Mouse (Mus musculus): Measurements from ENCODE around the gene Dtl. TPM values are rescaled to one million over a fixed set of nuclear protein-coding genes. Genes with fewer than 3 reads are reported as not detected.

Dtl gene
- under 1 TPM; 0.55 to 0.96 (median 0.75) TPM for total RNA-seq (2022)

DNA sequence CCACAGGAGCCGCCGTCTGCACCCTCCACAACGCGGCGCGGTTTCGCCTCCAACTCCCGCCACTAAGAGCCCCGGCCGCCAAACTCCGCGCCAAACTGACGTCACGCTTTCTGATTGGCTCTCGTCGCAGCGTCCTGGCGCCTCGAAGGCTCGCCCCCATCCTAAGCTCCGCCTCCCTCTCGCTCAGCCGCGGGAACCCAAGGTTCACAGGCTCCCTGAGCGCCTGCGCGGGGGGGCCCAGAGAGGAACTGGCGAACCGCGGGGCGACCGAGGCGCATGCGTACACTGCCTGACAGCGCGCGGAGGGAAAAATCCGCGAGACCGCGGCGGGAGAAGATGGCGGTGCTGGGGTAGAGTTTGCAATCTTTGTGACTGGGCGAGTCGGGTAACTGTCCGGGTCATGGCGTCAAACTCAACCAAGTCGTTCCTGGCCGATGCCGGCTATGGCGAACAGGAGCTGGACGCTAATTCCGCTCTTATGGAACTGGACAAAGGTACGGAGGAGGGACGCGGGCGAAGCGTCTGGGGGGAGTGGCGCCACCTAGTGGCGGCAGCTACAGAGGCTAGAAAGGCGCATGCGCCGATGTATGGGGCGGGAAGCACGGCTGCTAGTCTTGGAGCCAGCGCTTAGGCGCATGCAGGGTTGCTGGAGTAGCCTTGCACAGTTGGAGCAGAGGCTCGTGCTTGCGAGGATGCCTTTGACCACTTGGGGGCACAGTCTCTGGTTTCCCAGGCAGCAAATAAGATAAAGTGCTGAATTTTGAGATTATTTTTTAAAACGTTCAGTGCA, at the start of gene Dtl, which contains the start of gene Ints7:
Gene Dtl, minus strand, starts transcription at position 87 of the 790 bp plus-strand sequence.
Gene Ints7, plus strand, starts transcription at position 179 of the 790 bp plus-strand sequence.
- DNase-seq (ENCODE audit: low spot score in 2 of 2), result peak; percentile 98 to 99

DNA sequence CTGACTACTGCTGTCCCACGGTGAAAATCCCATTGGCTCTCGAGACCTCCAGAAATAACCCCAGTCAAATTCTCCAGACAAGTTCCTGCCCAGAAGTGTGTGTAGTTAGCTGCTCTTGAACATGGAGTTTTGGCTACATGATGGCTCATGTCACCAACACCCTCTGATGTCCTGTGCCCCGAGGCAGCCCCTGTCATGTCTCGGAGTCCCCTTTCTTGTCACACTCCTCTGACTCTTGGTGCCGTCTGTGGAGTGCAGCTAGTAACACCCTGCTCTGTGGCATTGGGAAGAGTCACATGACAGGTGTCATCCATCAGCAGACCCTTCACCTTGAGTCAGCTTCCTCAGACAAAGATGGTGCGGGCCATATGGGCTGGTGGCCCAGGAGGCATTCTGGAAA, 49.7 kb upstream of the Dtl start:
- DNase-seq (ENCODE audit: low spot score in 2 of 2), result no peak

DNA sequence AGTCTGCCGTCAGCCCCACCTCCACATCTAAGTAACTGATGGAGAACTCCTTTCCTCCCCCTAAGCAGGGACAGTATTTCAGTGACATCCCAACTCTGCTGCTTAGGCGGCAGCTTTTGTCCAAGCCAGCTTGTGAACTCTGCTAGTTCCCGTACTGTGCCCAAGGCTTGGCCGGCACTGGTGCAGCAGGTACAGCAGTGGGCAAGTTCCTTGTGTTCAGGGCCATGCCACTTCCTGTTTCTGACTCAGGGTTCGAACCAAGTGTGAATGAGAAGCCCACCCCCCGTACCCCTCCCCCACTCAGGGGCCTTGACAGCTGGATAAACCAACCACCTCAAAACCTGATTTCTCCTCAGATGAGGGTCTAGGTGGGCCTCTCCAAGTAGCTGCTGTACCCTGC, 49.1 kb upstream of the Dtl start:
- DNase-seq (ENCODE audit: low spot score in 2 of 2), result no peak

DNA sequence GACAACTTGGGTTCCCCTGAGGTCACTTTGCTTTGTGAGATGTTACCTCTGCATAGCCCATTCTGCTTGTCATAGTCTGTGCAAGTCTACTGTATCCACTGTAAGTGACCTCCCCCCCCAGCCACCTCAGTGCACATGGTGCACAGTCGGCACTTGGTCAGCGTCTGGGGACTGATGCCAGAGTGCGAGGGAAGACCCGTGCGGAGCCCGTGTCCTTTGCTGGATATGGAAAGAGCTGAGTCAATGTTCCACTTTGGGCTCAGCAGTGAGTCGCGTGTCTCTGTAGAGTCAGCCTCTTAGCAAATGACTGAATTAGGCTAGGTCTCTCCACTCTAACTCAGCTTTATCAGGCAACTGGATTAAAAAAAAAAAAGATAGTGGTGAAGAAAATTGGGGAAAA, 47.5 kb upstream of the Dtl start:
- DNase-seq (ENCODE audit: low spot score in 2 of 2), result no peak

DNA sequence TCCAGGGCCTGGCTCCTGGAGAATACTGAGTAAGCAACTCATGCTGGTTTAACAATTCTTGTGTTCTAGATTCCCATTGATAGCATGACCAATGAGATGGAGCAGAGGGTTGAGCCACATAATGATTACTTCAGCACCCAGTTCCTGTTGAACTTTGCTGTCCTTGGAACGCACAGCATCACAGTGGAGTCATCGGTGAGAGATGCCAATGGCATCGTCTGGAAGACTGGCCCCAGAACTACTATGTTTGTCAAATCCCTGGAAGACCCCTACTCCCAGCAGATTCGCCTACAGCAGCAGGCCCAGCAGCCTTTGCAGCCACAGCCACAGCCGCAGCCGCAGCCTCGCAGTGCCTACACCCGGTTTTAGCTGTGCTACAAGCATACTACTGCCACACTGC, 45.8 kb upstream of the Dtl start:
- no peak for DNase-seq (ENCODE audit: low spot score in 2 of 2)

DNA sequence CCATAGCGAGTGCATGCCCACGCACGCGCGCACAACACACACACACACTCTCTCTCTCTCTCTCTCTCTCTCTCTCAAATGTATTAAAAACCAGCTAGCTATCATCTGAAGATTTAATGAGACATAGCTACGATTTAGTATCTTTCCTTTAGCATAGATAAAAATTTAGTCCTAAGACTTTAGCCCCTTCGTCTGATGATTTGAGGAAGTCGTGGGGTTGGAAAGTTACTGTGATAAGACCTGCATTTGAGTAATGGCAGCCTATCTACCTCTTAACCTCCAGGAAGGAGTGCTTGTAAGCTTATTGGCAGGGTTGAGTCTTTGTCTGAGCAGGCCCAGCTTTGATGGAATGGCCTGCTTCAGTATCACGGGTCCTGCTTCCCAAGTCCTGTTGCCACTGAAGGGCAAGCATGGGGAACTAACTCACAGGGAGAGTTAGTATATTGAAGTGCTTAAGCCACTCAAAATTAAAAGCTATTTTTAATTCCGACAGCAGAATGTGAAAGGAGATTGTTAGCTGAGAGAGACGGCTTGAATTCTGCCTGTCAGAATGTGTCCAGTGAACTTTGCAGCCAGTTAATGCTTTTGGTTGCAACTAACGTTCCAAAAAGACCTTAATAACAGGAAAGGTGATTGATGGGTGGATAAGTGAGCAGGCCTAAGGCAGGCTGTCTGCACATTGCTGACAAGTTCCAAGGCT, 42.9 kb upstream of the Dtl start:
- DNase-seq (ENCODE audit: low spot score in 2 of 2), result no peak

DNA sequence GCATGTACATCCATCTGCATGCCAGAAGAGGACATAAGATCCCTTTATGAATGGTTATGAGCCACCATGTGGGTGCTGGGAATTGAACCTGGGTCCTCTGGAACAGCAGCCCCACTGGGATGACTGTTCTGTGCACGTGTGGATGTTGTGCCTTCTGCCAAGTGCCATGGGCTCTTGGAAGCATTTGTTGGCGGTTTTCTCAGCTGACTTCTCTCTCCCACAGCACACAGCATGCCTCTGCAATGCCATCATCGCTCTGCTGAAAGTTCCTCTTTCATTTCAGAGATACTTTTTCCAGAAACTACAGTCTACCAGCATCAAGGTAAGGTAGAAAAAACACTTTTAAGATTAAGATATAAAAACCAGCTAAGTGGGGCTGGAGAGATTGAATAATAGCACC, 42.2 kb upstream of the Dtl start:
- no peak for DNase-seq (ENCODE audit: low spot score in 2 of 2)

DNA sequence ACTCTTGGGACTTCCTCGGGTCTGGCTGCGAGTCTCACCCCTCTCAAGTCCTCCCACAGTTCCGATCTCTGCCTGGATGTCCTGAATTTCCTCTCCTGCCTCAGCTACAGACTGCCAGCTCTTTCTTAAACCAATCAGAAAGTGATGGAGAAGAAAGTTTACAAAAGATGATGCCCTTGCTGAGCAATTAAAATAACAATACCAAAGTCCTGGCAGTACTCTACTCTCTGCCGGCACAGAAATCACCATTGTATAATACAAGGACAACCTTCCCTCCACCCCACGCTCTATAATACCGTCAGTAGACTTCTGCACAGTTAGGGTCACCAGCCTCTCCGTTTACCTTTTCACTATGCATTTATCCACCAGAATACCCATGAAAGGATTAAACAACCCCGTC, 40.9 kb upstream of the Dtl start:
- no peak for DNase-seq (ENCODE audit: low spot score in 2 of 2)

DNA sequence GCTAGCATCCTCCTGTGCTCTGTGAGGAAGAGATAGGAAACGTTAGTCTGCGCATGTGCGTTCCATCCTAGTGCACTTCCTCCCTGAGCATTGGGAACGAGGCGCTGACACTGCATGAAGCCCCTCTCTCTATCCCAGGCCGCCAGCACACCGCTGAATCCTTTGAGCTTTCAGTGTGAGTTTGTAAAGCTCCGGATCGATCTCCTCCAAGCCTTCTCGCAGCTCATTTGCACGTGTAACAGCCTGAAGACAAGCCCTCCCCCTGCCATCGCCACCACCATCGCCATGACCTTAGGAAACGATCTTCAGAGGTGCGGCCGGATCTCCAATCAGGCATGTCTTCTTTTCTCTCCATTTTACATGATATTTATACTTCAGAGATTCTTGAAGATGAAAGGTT, 37.5 kb upstream of the Dtl start:
- DNase-seq (ENCODE audit: low spot score in 2 of 2), result no peak

DNA sequence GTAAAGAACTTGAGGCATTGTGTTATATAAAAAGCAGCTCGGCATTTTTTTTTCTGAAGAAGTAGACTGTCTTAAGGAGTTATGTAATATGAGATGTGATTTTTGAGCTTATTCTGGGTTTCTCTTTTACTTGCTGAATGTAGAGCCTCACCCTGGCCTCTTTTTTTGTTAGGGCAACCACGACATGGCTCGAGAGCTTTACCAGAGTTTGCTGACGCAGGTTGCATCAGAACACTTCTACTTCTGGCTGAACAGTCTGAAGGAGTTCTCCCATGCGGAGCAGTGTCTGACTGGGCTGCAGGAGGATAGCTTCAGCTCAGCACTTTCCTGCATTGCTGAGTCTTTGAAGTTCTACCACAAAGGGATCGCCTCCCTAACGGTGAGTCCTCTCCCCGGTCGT, 36.3 kb upstream of the Dtl start:
- DNase-seq (ENCODE audit: low spot score in 2 of 2), result no peak

DNA sequence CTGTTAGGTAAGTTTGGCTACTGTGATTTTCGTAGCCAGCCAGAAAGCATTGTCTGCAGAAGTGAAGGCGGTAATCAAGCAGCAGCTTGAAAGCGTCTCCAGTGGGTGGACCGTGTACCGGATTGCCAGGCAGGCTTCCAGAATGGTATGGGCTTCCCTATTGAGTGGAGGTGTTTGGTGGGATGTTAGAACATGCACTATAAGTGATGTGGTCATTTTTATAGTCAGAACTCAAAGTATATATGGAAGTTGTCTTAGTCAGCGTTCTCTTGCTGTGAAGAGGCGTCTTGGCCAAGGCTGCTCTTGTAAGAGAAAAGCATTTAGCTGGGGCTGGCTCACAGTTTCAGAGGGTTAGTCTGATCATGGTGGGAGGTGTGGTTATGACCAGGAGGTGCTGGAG, 35.0 kb upstream of the Dtl start:
- DNase-seq (ENCODE audit: low spot score in 2 of 2), result peak; percentile 11 to 21

DNA sequence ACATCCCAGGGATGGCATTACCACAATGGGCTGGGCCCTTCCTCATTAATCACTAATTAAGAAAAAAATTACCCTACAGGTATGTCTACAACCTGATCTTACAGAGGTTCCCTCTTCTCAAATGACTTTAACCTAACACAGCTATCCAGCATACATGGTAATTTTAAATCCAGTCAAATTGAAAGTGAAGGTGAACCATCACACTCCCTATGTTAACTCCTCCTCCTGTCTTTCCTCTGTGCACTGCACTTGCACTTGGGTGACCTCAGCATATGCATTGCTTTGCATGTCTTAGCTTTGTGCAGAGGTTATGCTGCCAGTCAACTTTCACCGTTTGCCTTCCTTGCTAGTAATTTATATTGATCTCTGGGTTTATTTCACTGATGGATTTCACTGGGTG, 34.2 kb upstream of the Dtl start:
- no peak for DNase-seq (ENCODE audit: low spot score in 2 of 2)

DNA sequence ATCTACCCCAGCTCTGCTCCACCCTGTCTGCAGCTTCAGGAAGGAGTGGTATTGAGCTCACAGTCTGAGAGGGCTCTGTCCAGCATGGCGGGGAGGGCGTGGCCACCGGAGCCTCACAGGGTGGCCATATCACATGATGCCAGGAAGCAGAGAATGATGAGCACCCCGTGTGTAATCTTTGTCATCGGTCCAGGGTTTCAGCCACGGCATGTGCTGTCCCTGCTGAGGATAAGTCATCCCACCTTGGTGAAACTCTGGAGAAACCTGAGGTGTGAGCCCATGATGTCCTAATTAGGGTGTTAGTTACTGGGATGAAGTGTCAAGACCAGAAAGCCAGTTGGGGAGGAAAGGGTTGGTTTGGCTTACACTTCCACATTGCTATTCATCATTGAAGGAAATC, 33.7 kb upstream of the Dtl start:
- no peak for DNase-seq (ENCODE audit: low spot score in 2 of 2)

DNA sequence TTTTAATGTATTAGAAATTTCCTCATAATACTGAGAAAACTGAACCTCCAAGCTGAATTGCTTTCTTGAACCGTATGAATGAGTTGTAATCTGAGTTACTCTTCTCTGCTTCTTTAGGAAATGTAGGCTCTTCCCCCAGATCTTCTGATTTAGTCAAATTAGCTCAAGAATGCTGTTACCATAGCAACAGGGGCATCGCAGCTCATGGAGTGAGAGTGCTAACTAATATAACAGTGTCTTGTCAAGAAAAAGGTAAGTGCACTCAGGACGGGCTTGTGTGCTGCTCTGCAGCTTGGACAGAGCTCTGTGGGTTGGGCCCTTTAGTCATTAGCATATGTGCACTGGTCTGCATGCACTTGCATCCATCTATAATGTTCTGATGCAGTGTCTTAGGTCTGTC, 29.3 kb upstream of the Dtl start:
- DNase-seq (ENCODE audit: low spot score in 2 of 2), result no peak

DNA sequence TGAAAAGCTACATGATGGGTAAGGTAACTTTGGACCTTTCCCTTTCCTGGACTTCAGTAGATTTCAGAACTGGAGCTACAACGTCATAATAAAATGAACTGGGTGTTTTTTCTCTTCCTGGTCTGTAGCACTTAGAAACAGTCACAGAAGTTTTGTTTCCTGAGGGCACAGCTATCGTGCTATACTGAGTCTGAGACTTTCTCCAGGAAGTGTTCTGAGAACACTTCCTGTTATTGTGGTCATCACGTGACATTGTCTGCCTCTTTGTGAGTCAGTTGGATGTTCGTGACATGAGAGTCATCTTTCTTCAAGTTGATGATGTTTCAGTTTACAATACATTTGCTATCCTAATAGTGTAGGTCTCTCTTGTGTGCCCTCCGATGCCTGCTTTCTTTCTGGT, 23.9 kb upstream of the Dtl start:
- no peak for DNase-seq (ENCODE audit: low spot score in 2 of 2)

DNA sequence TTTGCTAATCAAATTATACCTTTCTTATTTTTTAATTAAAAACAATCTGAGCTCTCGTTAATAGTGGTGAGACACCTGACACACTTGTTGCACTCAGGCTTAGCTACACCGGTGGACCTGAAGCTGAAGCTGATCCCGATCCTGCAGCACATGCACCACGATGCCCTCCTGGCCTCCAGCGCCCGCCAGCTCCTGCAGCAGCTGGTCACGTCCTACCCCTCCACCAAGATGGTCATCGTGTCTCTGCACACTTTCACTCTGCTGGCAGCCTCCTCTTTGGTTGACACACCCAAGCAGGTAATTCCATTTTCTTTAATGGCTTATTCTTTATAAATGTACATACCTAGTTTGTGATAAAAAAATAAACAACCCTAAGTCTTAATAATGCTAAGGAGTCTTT, 20.7 kb upstream of the Dtl start:
- no peak for DNase-seq (ENCODE audit: low spot score in 2 of 2)

DNA sequence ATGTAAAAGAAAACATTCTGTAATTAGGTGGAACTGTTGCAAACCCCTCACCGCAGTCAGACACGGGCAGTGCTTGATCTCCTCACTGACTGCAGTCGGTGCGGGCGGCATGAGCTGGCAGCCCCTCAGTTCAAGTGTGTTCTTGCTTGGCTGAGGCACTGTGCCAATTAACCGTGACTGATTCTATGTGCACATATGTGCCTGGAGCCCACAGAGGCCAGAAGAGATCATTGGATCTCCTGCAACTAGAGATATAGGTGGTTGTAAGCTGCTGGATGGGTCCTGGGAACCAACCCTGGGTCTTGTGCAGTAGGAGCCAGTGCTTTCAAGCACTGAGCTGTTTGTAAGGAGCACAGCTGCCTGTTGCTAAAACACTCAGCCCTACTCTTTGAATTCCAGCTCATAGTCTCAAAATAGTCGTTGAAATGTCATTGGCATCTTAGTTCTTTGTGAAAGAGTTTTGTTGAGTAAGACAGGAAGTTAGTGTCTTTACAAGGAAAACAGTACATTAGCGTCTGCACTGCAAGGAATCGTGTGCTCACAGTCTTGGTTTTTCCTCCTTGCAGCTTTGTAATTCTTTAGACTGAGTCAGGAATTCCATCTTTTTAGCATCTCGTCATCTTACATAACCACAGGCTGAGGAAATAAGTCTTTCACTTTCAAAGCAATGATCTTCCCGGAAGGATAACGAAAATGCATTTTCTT, 16.8 kb upstream of the Dtl start:
- no peak for DNase-seq (ENCODE audit: low spot score in 2 of 2)

DNA sequence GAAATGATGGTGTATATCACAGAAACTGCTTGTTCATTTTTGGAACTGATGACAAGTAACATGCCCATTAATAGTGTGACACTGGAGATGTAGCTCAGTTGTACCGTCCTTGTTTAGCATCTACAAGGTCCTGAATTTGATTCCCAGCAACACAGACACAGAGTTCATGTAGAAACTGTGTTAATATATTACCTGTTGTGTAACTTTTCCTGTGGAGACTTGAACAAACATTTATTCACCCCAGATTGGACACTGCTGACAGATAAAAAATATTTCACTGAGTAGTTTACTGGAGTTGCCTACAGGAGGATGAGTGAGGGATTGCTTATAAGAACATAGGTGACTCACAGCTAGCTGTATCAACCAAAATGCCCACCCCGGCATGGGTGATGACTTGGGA, 13.4 kb upstream of the Dtl start:
- no peak for DNase-seq (ENCODE audit: low spot score in 2 of 2)

DNA sequence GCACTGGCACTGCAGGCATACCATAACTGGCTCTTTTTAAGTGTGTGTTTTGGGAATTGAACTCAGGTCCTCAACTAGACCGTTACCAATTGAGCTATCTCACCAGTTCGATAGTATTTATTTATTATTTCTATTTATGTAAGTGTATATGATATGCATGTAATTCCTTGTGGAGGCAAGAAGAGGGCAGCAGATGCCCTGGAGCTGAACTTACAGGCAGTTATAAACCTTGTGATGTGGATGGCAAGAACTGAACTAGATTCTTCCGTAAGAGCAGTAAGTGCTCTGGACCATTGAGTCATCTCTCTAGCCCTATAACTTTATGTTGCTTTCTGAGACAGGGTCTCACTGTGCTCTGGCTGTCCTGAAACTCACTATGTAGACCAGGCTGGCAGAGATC, 11.7 kb upstream of the Dtl start:
- no peak for DNase-seq (ENCODE audit: low spot score in 2 of 2)

DNA sequence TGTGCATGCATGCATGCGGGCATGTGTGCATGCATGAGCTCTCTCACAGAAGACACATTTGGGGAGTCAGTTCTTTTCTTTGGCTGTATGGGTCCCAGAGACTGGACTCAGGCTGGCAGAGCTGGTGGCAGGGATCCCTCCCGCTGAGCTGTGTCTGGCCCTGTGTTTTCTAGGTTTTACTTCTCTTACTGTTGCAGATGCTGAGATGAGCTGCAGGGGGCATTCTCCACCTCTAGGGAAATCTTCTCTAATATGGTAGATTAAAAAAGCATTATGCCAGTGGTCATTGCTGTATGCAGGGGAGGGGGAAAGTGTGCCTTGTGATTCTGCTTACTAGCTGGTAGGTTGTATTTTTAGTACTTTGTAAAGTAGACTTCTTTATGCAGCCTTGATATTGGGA, 10.4 kb upstream of the Dtl start:
- no peak for DNase-seq (ENCODE audit: low spot score in 2 of 2)

DNA sequence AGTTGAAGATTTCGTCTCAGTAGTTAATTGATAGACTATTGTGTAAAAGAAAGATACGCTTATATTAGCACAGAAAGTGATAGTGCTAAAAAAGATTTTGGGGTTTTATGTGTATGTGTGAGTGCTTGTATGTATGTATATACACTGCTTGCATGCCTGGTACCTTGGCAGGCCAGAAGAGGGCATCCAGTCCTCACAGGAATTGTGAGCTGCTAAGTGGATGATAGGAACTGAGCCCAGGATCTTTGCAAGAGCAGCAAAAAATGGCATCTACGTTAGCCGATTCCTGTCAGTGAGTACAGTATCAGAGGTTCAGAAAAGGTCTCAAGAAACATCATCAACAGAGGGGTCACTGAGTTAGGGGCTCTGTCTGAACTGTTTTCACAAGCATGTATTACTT, 9.1 kb upstream of the Dtl start:
- DNase-seq (ENCODE audit: low spot score in 2 of 2), result no peak

DNA sequence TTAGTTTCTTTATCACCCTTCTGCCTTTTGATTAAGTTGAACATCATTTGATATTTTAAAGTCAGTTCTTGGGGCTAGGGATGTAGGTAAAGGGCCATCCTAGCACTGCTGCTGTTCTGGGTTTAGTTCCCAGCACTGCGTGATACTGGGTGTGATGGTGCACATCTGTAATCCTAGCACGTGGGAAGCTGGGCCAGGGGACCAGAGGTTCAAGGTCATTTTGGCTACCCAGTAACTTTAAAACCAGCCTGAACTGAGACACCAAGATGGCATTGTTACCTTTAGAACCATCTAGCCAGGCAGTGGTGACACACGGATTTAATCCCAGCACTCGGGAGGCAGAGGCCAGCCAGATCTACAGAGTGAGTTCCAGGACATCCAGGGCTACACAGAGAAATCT, 8.5 kb upstream of the Dtl start:
- DNase-seq (ENCODE audit: low spot score in 2 of 2), result no peak

DNA sequence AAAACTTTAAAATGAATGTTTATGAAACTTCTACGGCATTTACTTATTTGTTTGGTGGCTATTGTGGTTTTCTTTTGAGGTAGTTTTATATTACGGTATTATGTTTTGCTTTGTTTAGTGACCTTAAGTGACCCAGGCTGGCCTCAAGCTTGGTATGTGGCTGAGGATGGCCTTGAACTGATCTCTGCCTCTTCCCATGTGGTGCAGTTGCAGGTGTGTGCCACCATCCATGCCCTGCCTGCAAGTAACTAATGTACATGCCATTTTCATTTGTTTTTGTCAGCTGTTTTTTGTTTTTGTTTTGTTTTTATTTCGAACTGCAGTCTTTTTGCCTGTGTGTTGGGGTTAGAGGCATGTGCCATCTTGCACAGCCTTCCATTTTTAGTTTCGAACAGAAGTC, 6.3 kb upstream of the Dtl start:
- no peak for DNase-seq (ENCODE audit: low spot score in 2 of 2)

Data from layer of hippocampus, adult 8-10 months (tissue).